Mouse (Mus musculus): Measurements from ENCODE around the gene 2310039H08Rik. TPM values are rescaled to one million over a fixed set of nuclear protein-coding genes. Genes with fewer than 3 reads are reported as not detected.
"Not testable (repeated sequence)": the region's sequence is repeated elsewhere in the genome, so short reads cannot be mapped to it uniquely, and the experiment has no call there.

The 2310039H08Rik gene
- polyA plus RNA-seq, 1 experiment from 2014 or later = 56.7 TPM

GRCm38 (mm10) chr17:46782341-46783221, 10.1 kb downstream of the 2310039H08Rik start, which contains the start of gene Rpl7l1:
Gene Rpl7l1, minus strand, starts transcription at chr17:46782672.
- H3K36me3 ChIP-seq (ENCODE audit: control insufficient read depth, insufficient read depth, low read length) = peaks cover 30% of the 10 kb centered on the region
- peak within 1 kb of the TSS; percentile 60 for H3K4me3 ChIP-seq (replicated peaks; ENCODE audit: low read depth, low read length)
- H3K9ac ChIP-seq (replicated peaks; ENCODE audit: low read length) = peak within 1 kb of the TSS; percentile 71
- H3K27ac ChIP-seq (replicated peaks; ENCODE audit: low read depth, low read length) = peak within 1 kb of the TSS; percentile 85
- DNase-seq (peak; percentile 97), ATAC-seq (ENCODE audit: low FRiP score, low TSS enrichment) (peak; percentile 96)
- peak within 1 kb of the TSS; percentile 76 for H3K4me2 ChIP-seq (ENCODE audit: low read length)
- peaks cover 3% of the 10 kb centered on the region; the same call in 1 of the 2 replicates for H3K4me1 ChIP-seq (ENCODE audit: control insufficient read depth, insufficient read depth, low read length)
- no peaks in the 10 kb centered on the region for H3K9me3 ChIP-seq (ENCODE audit: control insufficient read depth, low read length)
- 1% methylated on average over 44 of the region's 44 CpGs for WGBS
- H3K27me3 ChIP-seq (ENCODE audit: control insufficient read depth, insufficient read depth, low read length) = no peaks in the 10 kb centered on the region

- H3K27ac ChIP-seq (replicated peaks; ENCODE audit: low read depth, low read length) = peak overlapping the region; percentile 85; the same call in 1 of the 2 replicates
- H3K27me3 ChIP-seq (ENCODE audit: control insufficient read depth, insufficient read depth, low read length) = no peaks in the 10 kb centered on the region
- H3K4me3 ChIP-seq (replicated peaks; ENCODE audit: low read depth, low read length) = peak overlapping the region; percentile 60
- peak overlapping the region; percentile 76 for H3K4me2 ChIP-seq (ENCODE audit: low read length)
- no peak for ATAC-seq (ENCODE audit: low FRiP score, low TSS enrichment)
- 84% methylated on average over 2 of the region's 2 CpGs for WGBS
- no peak overlapping the region for H3K9ac ChIP-seq (replicated peaks; ENCODE audit: low read length)
- H3K9me3 ChIP-seq (ENCODE audit: control insufficient read depth, low read length) = no peaks in the 10 kb centered on the region
- peaks cover 24% of the 10 kb centered on the region for H3K36me3 ChIP-seq (ENCODE audit: control insufficient read depth, insufficient read depth, low read length)
- no peak for DNase-seq
- peaks cover 3% of the 10 kb centered on the region; the same call in 1 of the 2 replicates for H3K4me1 ChIP-seq (ENCODE audit: control insufficient read depth, insufficient read depth, low read length)
Observed at GRCm38 (mm10) chr17:46783222-46783565, 10.8 kb downstream of the 2310039H08Rik start.

DNA sequence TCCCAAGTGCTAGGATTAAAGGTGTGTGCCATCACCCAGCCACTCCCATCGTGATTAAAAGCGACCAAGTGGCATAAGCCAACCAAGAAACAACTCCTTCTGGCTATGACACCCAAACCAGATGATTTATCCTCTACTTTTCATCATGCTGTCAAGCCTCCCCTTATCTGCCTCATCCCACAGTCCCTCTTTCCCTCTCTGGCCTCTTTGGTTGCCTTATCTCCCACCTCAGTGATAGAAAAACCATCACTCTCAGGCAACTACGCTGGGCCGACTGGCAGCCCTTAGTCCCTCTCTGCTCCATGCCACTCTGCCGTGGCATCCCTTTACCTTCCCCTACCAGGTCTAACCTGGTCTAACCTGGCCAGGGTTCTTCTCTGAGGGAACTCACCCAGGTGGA, 14.5 kb downstream of the 2310039H08Rik start:
- Histone ChIP-seq H3K4me2 (ENCODE audit: low read length) (no peak overlapping the region), H3K9me3 (ENCODE audit: control insufficient read depth, low read length) (no peaks in the 10 kb centered on the region), H3K4me3 (replicated peaks; ENCODE audit: low read depth, low read length) (no peak overlapping the region), H3K4me1 (ENCODE audit: control insufficient read depth, insufficient read depth, low read length) (no peaks in the 10 kb centered on the region), H3K27ac (replicated peaks; ENCODE audit: low read depth, low read length) (no peak overlapping the region), H3K36me3 (ENCODE audit: control insufficient read depth, insufficient read depth, low read length) (no peaks in the 10 kb centered on the region), H3K27me3 (ENCODE audit: control insufficient read depth, insufficient read depth, low read length) (no peaks in the 10 kb centered on the region), H3K9ac (replicated peaks; ENCODE audit: low read length) (no peak overlapping the region)
- ATAC-seq (ENCODE audit: low FRiP score, low TSS enrichment) (no peak), DNase-seq (no peak)
- 93% methylated on average over 5 of the region's 5 CpGs for WGBS

- H3K27me3 ChIP-seq (ENCODE audit: control insufficient read depth, insufficient read depth, low read length); H3K4me1 ChIP-seq (ENCODE audit: control insufficient read depth, insufficient read depth, low read length); H3K9me3 ChIP-seq (ENCODE audit: control insufficient read depth, low read length); DNase-seq; ATAC-seq (ENCODE audit: low FRiP score, low TSS enrichment); H3K4me3 ChIP-seq (replicated peaks; ENCODE audit: low read depth, low read length); H3K27ac ChIP-seq (replicated peaks; ENCODE audit: low read depth, low read length); H3K4me2 ChIP-seq (ENCODE audit: low read length); H3K36me3 ChIP-seq (ENCODE audit: control insufficient read depth, insufficient read depth, low read length); H3K9ac ChIP-seq (replicated peaks; ENCODE audit: low read length): not testable (repeated sequence)
- WGBS = 56% methylated on average over 2 of the region's 2 CpGs
Observed at GRCm38 (mm10) chr17:46787974-46788373, 15.5 kb downstream of the 2310039H08Rik start.

DNA sequence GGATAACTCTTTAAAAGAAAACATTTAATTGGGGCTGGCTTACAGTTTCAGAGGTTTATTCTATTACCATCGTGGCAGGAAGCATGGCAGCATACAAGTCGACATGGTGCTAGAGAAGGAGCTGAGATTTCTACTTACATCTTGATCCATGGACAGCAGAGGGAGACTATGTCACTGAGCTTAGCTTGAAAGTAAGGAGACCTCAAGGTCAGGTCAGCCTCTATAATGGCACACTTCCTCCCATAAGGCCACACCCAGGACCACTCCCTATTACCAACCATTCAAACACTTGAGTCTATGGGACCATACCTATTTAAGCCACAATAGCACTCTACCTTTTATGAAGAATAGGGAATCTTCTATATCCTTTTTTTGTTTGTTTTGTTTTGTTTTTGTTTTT, 20.5 kb downstream of the 2310039H08Rik start:
- H3K9me3 ChIP-seq (ENCODE audit: control insufficient read depth, low read length) = no peaks in the 10 kb centered on the region
- DNase-seq (no peak), ATAC-seq (ENCODE audit: low FRiP score, low TSS enrichment) (no peak)
- H3K4me3 ChIP-seq (replicated peaks; ENCODE audit: low read depth, low read length) = no peak overlapping the region
- H3K4me2 ChIP-seq (ENCODE audit: low read length) = no peak overlapping the region
- H3K4me1 ChIP-seq (ENCODE audit: control insufficient read depth, insufficient read depth, low read length) = no peaks in the 10 kb centered on the region
- H3K36me3 ChIP-seq (ENCODE audit: control insufficient read depth, insufficient read depth, low read length) = no peaks in the 10 kb centered on the region
- no peaks in the 10 kb centered on the region for H3K27me3 ChIP-seq (ENCODE audit: control insufficient read depth, insufficient read depth, low read length)
- 86% methylated on average over 2 of the region's 2 CpGs for WGBS
- H3K9ac ChIP-seq (replicated peaks; ENCODE audit: low read length) = no peak overlapping the region
- no peak overlapping the region for H3K27ac ChIP-seq (replicated peaks; ENCODE audit: low read depth, low read length)

DNA sequence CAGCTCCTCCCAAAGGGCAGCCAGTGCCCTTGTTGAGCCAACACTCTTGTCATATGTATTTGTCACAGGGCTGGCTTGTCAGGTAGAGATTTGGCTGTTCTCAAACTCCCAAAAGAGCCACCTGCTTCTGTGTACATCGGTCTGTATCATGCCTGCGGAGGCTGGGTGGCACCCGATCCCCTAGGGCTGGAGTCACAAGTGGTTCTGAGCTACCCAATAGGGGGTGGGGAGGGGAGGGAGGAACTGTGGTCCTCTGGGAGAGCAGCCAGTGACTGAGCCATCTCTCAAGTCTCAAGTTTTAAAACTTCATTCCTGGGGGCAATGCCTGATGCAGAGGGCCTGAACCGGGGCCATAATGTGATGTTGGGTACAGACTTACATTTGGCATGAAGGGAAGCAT, 24.3 kb downstream of the 2310039H08Rik start:
- H3K27ac ChIP-seq (replicated peaks; ENCODE audit: low read depth, low read length) = no peak overlapping the region
- ATAC-seq (ENCODE audit: low FRiP score, low TSS enrichment) (no peak), DNase-seq (no peak)
- H3K27me3 ChIP-seq (ENCODE audit: control insufficient read depth, insufficient read depth, low read length) = no peaks in the 10 kb centered on the region
- H3K36me3 ChIP-seq (ENCODE audit: control insufficient read depth, insufficient read depth, low read length) = peaks cover 30% of the 10 kb centered on the region
- no peak overlapping the region for H3K4me2 ChIP-seq (ENCODE audit: low read length)
- H3K9me3 ChIP-seq (ENCODE audit: control insufficient read depth, low read length) = no peaks in the 10 kb centered on the region
- H3K4me1 ChIP-seq (ENCODE audit: control insufficient read depth, insufficient read depth, low read length) = no peaks in the 10 kb centered on the region
- H3K4me3 ChIP-seq (replicated peaks; ENCODE audit: low read depth, low read length) = no peak overlapping the region
- 92% methylated on average over 4 of the region's 4 CpGs for WGBS
- no peak overlapping the region for H3K9ac ChIP-seq (replicated peaks; ENCODE audit: low read length)

DNA sequence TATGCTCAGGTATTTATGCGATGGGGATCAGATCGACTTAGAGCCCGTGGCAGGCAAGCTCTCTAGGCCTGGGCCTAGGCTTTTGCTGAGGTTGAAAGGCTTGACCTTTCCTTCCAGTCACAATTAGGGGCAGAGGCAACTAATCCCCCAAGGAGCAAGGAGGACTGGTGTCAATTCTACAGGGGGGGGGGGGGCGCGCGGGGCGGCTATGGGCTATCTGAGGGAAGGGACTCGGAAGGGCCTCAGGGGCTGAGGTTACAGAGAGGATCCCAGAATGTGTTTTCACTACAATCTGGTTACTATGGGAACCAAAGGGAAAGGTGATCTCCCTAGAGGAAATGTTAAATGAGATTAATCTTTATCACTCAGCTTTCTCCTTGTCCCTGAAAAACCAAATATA, 25.0 kb downstream of the 2310039H08Rik start:
- DNase-seq = no peak
- no peak overlapping the region for H3K9ac ChIP-seq (replicated peaks; ENCODE audit: low read length)
- peaks cover 35% of the 10 kb centered on the region for H3K36me3 ChIP-seq (ENCODE audit: control insufficient read depth, insufficient read depth, low read length)
- ATAC-seq (ENCODE audit: low FRiP score, low TSS enrichment) = no peak
- H3K9me3 ChIP-seq (ENCODE audit: control insufficient read depth, low read length) = no peaks in the 10 kb centered on the region
- no peak overlapping the region for H3K27ac ChIP-seq (replicated peaks; ENCODE audit: low read depth, low read length)
- H3K4me3 ChIP-seq (replicated peaks; ENCODE audit: low read depth, low read length) = no peak overlapping the region
- no peaks in the 10 kb centered on the region for H3K27me3 ChIP-seq (ENCODE audit: control insufficient read depth, insufficient read depth, low read length)
- H3K4me1 ChIP-seq (ENCODE audit: control insufficient read depth, insufficient read depth, low read length) = no peaks in the 10 kb centered on the region
- WGBS = 24% methylated on average over 7 of the region's 8 CpGs
- H3K4me2 ChIP-seq (ENCODE audit: low read length) = no peak overlapping the region

- no peak overlapping the region for H3K4me2 ChIP-seq (ENCODE audit: low read length)
- H3K27me3 ChIP-seq (ENCODE audit: control insufficient read depth, insufficient read depth, low read length) = no peaks in the 10 kb centered on the region
- no peak overlapping the region for H3K4me3 ChIP-seq (replicated peaks; ENCODE audit: low read depth, low read length)
- 79% methylated on average over 10 of the region's 10 CpGs for WGBS
- H3K27ac ChIP-seq (replicated peaks; ENCODE audit: low read depth, low read length) = no peak overlapping the region
- H3K9ac ChIP-seq (replicated peaks; ENCODE audit: low read length) = no peak overlapping the region
- DNase-seq (no peak), ATAC-seq (ENCODE audit: low FRiP score, low TSS enrichment) (no peak)
- peaks cover 38% of the 10 kb centered on the region for H3K36me3 ChIP-seq (ENCODE audit: control insufficient read depth, insufficient read depth, low read length)
- no peaks in the 10 kb centered on the region for H3K9me3 ChIP-seq (ENCODE audit: control insufficient read depth, low read length)
- H3K4me1 ChIP-seq (ENCODE audit: control insufficient read depth, insufficient read depth, low read length) = no peaks in the 10 kb centered on the region
Observed at GRCm38 (mm10) chr17:46799680-46800079, 27.2 kb downstream of the 2310039H08Rik start.

DNA sequence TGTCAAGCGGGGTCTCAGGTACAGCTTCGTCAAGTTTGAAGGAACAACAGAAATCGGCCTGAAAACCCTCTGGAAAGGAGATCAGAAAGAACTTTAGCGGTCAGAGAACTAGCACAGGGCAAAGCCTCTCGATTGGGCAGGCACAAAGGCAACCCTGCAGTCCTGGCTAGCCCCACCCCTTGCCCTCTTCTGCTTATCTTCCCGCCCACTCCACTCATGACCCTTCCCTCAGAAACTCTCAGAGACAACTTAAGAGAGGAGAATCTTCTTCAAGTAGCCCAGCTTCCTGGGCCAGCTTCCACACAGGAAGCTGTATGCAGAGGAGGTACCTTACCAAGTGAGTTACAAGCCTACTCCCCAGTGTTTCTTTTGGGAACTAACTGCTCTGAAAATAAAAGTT, 29.3 kb downstream of the 2310039H08Rik start:
- Histone ChIP-seq H3K9me3 (ENCODE audit: control insufficient read depth, low read length) (no peaks in the 10 kb centered on the region), H3K27me3 (ENCODE audit: control insufficient read depth, insufficient read depth, low read length) (no peaks in the 10 kb centered on the region), H3K4me3 (replicated peaks; ENCODE audit: low read depth, low read length) (no peak overlapping the region), H3K27ac (replicated peaks; ENCODE audit: low read depth, low read length) (no peak overlapping the region), H3K9ac (replicated peaks; ENCODE audit: low read length) (no peak overlapping the region), H3K4me1 (ENCODE audit: control insufficient read depth, insufficient read depth, low read length) (no peaks in the 10 kb centered on the region), H3K36me3 (ENCODE audit: control insufficient read depth, insufficient read depth, low read length) (peaks cover 58% of the 10 kb centered on the region), H3K4me2 (ENCODE audit: low read length) (no peak overlapping the region)
- ATAC-seq (ENCODE audit: low FRiP score, low TSS enrichment) (no peak), DNase-seq (no peak)
- WGBS = 89% methylated on average over 6 of the region's 6 CpGs

Data from midbrain, embryonic 14.5 days (tissue).